Mouse (Mus musculus) limb, embryonic 15.5 days (tissue): Measurements from ENCODE around the gene Zfand3. TPM values are rescaled to one million over a fixed set of nuclear protein-coding genes. Genes with fewer than 3 reads are reported as not detected.

ENCODE experiments used
- ATAC-seq: fragments of 200-750 bp; cut with Nextera tagmentation; 2 replicates; pipeline ENCODE4 v1.8.0; 2017; ENCODE audit warnings: low read depth, moderate TSS enrichment; ENCODE audit not compliant: insufficient number of reproducible peaks, low FRiP score, low TSS enrichment
- H3K27ac ChIP-seq: fragments of 300-500 bp; sonication (generic); 2 replicates; pipeline ENCODE4 v1.5.1; 2015; ENCODE audit warnings: moderate library complexity, mild to moderate bottlenecking, inconsistent platforms
- H3K27me3 ChIP-seq: fragments of 300-500 bp; sonication (generic); 2 replicates; pipeline ENCODE4 v1.6.1; 2015; ENCODE audit warnings: inconsistent platforms
- H3K36me3 ChIP-seq: fragments of 300-500 bp; sonication (generic); 2 replicates; pipeline ENCODE4 v1.6.1; 2015; ENCODE audit warnings: inconsistent platforms
- H3K4me1 ChIP-seq: fragments of 300-500 bp; sonication (generic); 2 replicates; pipeline ENCODE4 v1.6.1; 2015; ENCODE audit warnings: inconsistent platforms
- H3K4me2 ChIP-seq: fragments of 300-500 bp; sonication (generic); 2 replicates; pipeline ENCODE4 v1.6.1; 2015; ENCODE audit warnings: mild to moderate bottlenecking, inconsistent platforms
- H3K4me3 ChIP-seq: fragments of 300-500 bp; sonication (generic); 2 replicates; pipeline ENCODE4 v1.5.1; 2015; ENCODE audit warnings: mild to moderate bottlenecking, inconsistent platforms
- H3K9ac ChIP-seq: fragments of 300-500 bp; sonication (generic); 2 replicates; pipeline ENCODE4 v1.6.1; 2015; ENCODE audit warnings: inconsistent platforms
- H3K9me3 ChIP-seq: fragments of 300-500 bp; sonication (generic); 2 replicates; pipeline ENCODE4 v1.6.1; 2016; ENCODE audit warnings: inconsistent platforms
- WGBS: fragments of 180-500 bp; shearing (Covaris S2); methylation state at CpG from one replicate; pipeline ENCODE4 v1.1.7; 2015; 5-methylcytosine and 5-hydroxymethylcytosine counted together
- polyA plus RNA-seq: library from polyadenylated mRNA; unstranded; fragments of >200 nt; fragmentation: Nextera tagmentation; extraction: Ambion mirVana; gene quantifications from 2 replicates; pipeline ENCODE4 v1.2.1, GENCODE M21; 2015

Gene Zfand3
- polyA plus RNA-seq, 1 experiment from 2014 or later, result 53.1 TPM

GRCm38 (mm10) chr17:30029633-30030226 lies 25.2 kb downstream of the Zfand3 start:
- Histone ChIP-seq H3K27ac (no peak overlapping the region), H3K9me3 (no peaks in the 10 kb centered on the region), H3K4me2 (no peak overlapping the region), H3K36me3 (no peaks in the 10 kb centered on the region), H3K4me1 (peaks cover 43% of the 10 kb centered on the region), H3K27me3 (no peaks in the 10 kb centered on the region), H3K9ac (no peak overlapping the region), H3K4me3 (no peak overlapping the region)
- no peak for ATAC-seq
- 44% methylated on average over 7 of the region's 7 CpGs for WGBS

DNA sequence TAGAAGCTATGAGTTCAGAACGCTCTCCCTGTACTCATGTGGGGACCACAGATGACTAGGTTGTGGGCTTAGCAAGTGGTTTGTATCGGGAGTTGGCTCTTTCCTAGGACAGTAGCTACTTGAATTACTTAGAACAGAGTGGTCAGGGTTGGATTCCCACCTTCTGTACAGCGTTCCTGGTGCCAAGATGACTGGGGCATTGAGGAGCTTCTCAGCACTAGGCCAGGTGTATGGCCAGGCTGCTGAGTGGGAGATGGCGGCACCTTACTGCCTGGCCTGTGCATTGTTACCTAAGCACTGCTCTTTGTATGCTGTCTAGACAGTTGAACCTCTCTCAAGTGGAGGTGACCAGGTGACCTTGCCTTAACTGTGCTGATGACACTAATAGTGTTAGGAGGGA lies 28.3 kb downstream of the Zfand3 start:
- Histone ChIP-seq H3K4me1 (peaks cover 26% of the 10 kb centered on the region), H3K36me3 (no peaks in the 10 kb centered on the region), H3K9ac (no peak overlapping the region), H3K27ac (no peak overlapping the region), H3K9me3 (no peaks in the 10 kb centered on the region), H3K4me3 (no peak overlapping the region), H3K27me3 (no peaks in the 10 kb centered on the region), H3K4me2 (no peak overlapping the region)
- WGBS, result 91% methylated on average over 4 of the region's 4 CpGs
- ATAC-seq, result no peak

DNA sequence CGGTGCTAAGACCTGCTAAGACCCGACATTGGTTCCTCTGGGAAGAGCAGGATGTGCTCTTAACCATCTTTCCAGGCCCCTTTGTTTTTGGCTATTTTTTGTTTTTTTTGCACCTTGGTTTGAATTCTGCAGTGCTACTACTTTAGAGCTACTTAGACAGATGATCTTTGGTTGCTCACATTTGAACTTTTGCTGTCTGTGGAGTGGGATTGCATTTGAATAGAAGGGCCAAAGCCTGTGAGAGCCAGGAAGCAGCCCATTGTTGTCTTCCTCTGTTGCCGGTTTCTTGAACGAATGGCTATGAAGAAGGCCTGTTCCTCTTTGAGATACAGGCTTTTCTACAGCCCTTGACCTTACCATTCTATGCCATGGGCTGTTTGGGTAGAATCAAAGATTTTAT lies 29.5 kb downstream of the Zfand3 start:
- WGBS, result 79% methylated on average over 4 of the region's 4 CpGs
- Histone ChIP-seq H3K27me3 (no peaks in the 10 kb centered on the region), H3K4me1 (peaks cover 17% of the 10 kb centered on the region), H3K36me3 (no peaks in the 10 kb centered on the region), H3K9ac (no peak overlapping the region), H3K4me3 (no peak overlapping the region), H3K27ac (no peak overlapping the region), H3K9me3 (no peaks in the 10 kb centered on the region), H3K4me2 (no peak overlapping the region)
- ATAC-seq, result no peak

DNA sequence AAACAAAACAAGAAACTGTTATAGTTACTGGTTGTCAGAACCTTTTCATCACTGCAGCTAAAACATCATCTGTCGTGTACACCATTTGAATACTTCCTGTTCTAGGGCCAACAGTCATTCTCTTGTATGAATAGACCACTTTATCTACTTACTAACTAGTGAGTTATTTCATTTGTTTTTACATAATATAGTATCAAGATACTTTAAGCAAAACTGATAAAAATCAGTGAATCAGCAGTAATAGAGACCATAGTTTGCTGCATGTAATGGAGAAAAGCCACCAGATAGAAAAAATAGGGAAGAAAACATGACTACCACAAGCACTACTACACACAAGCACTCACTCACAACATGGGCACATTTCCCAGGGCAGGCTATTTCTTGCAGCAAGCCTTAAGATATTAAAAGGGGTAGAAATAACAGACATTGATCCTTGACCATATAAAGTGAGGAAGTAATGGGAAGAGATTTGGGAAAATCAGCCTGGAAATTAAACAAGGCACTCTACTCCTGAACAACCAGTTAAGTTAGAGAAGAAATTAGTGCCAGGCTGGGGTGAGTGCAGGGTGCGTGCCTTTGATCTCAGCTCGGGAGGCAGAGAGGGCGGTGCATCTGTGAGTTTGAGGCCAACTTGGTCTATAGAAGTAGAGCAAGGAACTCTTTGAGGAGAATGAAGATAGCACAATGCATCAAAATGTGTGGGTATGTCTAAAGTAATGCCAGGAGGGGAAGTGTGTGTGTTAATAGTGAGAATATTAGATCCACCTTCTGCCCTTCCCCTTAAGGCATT lies 30.9 kb downstream of the Zfand3 start:
- no peak overlapping the region for H3K9ac ChIP-seq
- H3K36me3 ChIP-seq, result no peaks in the 10 kb centered on the region
- peaks cover 6% of the 10 kb centered on the region; the same call in 1 of the 2 replicates for H3K4me1 ChIP-seq
- H3K4me3 ChIP-seq, result no peak overlapping the region
- no peaks in the 10 kb centered on the region for H3K9me3 ChIP-seq
- no peak for ATAC-seq
- no peak overlapping the region for H3K27ac ChIP-seq
- no peaks in the 10 kb centered on the region for H3K27me3 ChIP-seq
- 54% methylated on average over 4 of the region's 4 CpGs for WGBS
- H3K4me2 ChIP-seq, result no peak overlapping the region

GRCm38 (mm10) chr17:30043163-30043822 lies 38.8 kb downstream of the Zfand3 start:
- Histone ChIP-seq H3K9me3 (no peaks in the 10 kb centered on the region), H3K27ac (no peak overlapping the region), H3K4me2 (no peak overlapping the region), H3K36me3 (no peaks in the 10 kb centered on the region), H3K4me1 (peaks cover 7% of the 10 kb centered on the region; the same call in 1 of the 2 replicates), H3K4me3 (no peak overlapping the region), H3K27me3 (no peaks in the 10 kb centered on the region), H3K9ac (no peak overlapping the region)
- no peak for ATAC-seq
- WGBS, result 88% methylated on average over 7 of the region's 7 CpGs

DNA sequence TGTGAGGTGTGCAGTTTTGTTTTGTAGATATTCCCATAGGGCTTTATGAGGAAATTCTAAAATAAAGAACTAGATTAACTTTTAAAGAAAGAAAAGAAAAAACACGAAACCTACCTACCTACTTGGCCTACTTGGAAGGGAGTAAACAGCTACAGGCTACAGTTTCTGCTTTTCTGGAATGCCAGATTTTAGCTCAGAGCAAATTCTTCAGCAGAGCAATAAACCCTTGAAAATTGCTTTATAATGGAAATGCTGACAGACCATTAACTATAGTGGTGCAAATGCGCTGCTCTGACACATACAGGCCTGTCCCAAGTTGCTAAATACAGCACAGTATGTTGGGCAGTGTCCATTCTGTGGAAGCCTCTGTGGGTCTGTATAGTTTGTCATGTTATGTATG lies 40.6 kb downstream of the Zfand3 start:
- Histone ChIP-seq H3K27ac (no peak overlapping the region), H3K4me2 (no peak overlapping the region), H3K27me3 (no peaks in the 10 kb centered on the region), H3K4me1 (peaks cover 7% of the 10 kb centered on the region; the same call in 1 of the 2 replicates), H3K4me3 (no peak overlapping the region), H3K9ac (no peak overlapping the region), H3K36me3 (no peaks in the 10 kb centered on the region), H3K9me3 (no peaks in the 10 kb centered on the region)
- 37% methylated on average over 2 of the region's 2 CpGs for WGBS
- ATAC-seq, result no peak

DNA sequence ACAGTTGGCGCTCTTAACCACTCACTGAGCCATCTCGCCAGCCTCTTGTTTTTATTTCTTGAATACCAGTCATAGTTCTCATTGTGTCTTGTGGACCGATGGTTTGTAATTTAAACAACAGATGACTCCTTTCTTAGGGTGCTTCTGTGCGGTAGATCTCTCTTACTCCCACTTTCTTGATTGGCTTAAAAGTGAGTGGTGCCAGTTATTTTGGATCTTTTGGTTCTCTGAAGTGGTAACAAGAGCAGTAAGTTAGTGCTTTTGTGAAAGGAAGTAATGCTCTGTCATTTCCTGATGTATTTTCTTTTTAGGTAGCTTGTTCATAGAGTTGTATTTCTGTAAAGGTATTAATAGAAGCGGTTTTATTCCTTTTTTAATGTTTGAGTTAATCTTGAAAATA lies 42.1 kb downstream of the Zfand3 start:
- Histone ChIP-seq H3K9me3 (no peaks in the 10 kb centered on the region), H3K27me3 (no peaks in the 10 kb centered on the region), H3K4me3 (no peak overlapping the region), H3K9ac (no peak overlapping the region), H3K36me3 (no peaks in the 10 kb centered on the region), H3K4me1 (peaks cover 7% of the 10 kb centered on the region; the same call in 1 of the 2 replicates), H3K4me2 (no peak overlapping the region), H3K27ac (no peak overlapping the region)
- 94% methylated on average over 5 of the region's 5 CpGs for WGBS
- ATAC-seq, result no peak

DNA sequence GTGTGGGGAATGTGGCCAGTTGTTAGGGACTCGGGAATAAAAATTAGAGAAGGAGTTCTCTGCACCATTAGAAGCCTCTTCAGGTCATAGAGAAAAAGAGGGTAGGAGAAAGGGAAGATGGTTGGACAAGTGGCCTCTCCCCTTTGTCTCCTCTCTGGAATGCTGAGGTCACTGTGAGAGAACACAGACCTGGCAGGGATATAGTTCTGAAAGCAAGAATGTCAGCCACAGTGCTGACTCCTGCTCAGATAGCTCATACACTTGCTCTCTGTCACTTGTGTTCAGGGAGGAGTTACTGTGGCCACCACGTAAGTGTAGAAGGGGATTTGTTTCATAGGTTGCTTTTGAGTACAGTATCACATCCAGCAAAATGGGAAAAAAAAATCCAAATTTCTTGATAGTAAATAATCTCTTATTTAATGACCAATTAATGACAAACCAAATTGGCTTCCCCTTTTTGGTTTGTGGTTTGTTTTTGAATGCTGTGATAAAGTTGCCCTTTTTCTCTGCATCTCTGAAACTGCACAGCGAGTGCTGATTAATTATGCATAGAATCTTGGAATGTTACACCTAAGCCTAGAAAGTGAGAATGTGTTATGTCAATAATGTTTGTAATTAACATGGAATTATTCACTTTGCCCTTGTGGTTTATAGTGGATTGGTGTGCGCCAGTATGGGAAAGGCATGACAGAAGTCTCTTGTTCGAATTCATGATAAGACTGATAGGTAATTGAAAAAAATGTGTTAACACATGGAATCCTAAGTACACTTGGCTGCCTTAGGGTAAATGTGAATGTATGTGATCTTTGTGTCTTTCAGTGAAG lies 47.2 kb downstream of the Zfand3 start:
- ATAC-seq, result no peak
- H3K4me1 ChIP-seq, result peaks cover 2% of the 10 kb centered on the region
- H3K27ac ChIP-seq, result no peak overlapping the region
- WGBS, result 76% methylated on average over 5 of the region's 5 CpGs
- H3K36me3 ChIP-seq, result peaks cover 4% of the 10 kb centered on the region; the same call in 1 of the 2 replicates
- H3K27me3 ChIP-seq, result no peaks in the 10 kb centered on the region
- H3K9me3 ChIP-seq, result no peaks in the 10 kb centered on the region
- no peak overlapping the region for H3K4me2 ChIP-seq
- H3K4me3 ChIP-seq, result no peak overlapping the region
- no peak overlapping the region for H3K9ac ChIP-seq

DNA sequence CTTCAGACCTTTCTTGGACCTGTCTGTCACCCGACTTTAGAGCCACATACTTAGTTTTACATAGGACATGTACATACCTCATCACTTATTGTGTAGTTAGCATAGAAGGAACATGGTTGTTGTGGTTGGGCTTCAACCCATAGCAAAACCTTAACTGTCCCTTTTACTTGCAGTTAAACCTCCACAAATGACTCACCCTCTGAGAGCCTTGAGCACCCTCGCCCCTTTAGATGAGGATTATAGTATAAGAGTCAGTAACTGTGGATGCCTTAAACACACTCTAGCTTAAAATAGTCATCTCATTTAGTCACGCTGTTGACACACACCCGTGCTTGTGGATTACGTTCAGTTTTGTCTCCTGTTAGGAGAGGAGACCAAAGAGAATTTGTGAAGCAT lies 47.8 kb downstream of the Zfand3 start:
- H3K9me3 ChIP-seq, result no peaks in the 10 kb centered on the region
- H3K9ac ChIP-seq, result no peak overlapping the region
- H3K36me3 ChIP-seq, result peaks cover 4% of the 10 kb centered on the region; the same call in 1 of the 2 replicates
- H3K27me3 ChIP-seq, result no peaks in the 10 kb centered on the region
- WGBS, result 83% methylated on average over 5 of the region's 5 CpGs
- H3K4me3 ChIP-seq, result no peak overlapping the region
- H3K4me1 ChIP-seq, result no peaks in the 10 kb centered on the region; the same call in none of the 2 replicates
- H3K27ac ChIP-seq, result no peak overlapping the region
- H3K4me2 ChIP-seq, result no peak overlapping the region
- no peak for ATAC-seq

DNA sequence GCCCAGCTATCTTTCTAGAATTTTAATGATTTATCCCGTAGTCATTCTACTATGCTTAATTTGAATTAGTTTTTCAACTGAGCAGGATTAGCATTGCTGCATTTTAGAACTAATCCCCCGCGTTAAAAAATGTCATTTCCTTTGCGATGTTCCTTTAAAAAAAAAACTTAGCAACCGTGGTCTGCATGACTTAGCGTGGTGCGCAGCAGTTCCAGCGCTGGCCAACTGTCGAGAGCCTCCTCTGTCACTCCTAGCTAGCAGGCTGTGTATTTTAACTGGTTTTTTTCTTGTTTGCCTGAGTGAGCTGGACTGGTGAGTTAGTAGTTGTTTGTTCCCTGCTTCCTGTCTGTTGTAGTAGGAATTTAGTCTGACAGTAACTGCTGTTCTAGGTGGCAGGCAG lies 48.9 kb downstream of the Zfand3 start:
- Histone ChIP-seq H3K4me3 (no peak overlapping the region), H3K9me3 (no peaks in the 10 kb centered on the region), H3K4me1 (no peaks in the 10 kb centered on the region; the same call in 1 of the 2 replicates), H3K27me3 (no peaks in the 10 kb centered on the region), H3K4me2 (no peak overlapping the region), H3K27ac (no peak overlapping the region), H3K36me3 (peaks cover 4% of the 10 kb centered on the region; the same call in 1 of the 2 replicates), H3K9ac (no peak overlapping the region)
- no peak for ATAC-seq
- 86% methylated on average over 9 of the region's 9 CpGs for WGBS

GRCm38 (mm10) chr17:30053871-30054270 lies 49.3 kb downstream of the Zfand3 start:
- Histone ChIP-seq H3K9ac (no peak overlapping the region), H3K9me3 (no peaks in the 10 kb centered on the region), H3K4me2 (no peak overlapping the region), H3K27me3 (no peaks in the 10 kb centered on the region), H3K27ac (no peak overlapping the region), H3K4me3 (no peak overlapping the region), H3K4me1 (no peaks in the 10 kb centered on the region; the same call in 1 of the 2 replicates), H3K36me3 (peaks cover 4% of the 10 kb centered on the region; the same call in 1 of the 2 replicates)
- 97% methylated on average over 2 of the region's 2 CpGs for WGBS
- no peak for ATAC-seq
